Mouse (Mus musculus) small intestine, adult 2 months (tissue): ENCODE results near the gene Itga8.

Experiments used
- CTCF ChIP-seq: fragments of 200-500 bp; IDR thresholded peaks from 2 replicates; pipeline ENCODE4 v1.5.1; 2012; ENCODE audit warnings: low read depth, mild to moderate bottlenecking, control low read depth, inconsistent platforms, low read length, moderate library complexity, mixed read lengths; ENCODE audit not compliant: insufficient replicate concordance, insufficient read length; ENCODE audit errors: extremely low read depth
- POLR2A ChIP-seq: fragments of 200-500 bp; IDR thresholded peaks from 2 replicates; pipeline ENCODE4 v1.6.1; 2012; ENCODE audit warnings: low read depth, mild to moderate bottlenecking, control low read depth, inconsistent platforms, low read length, moderate library complexity

DNA sequence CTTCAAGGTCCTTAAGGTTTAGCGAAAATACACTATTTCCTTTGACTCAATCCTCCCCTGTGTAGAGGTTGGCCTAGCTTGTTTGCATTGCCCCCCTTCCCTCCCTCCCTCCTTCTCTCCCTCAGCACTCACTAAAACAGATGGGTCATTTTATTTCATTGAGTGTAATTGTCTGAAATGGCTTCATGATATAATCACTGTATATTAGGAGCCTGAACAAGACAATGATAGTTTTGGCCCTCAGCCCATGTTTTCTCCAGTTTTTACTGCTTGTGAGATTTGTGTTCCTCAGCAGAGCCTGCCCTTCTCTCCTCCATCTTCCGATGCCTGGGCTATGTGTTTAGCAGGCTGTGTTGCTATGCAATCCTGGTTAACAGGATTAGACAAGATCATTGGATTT is 80.1 kb downstream of the Itga8 start:
- TF ChIP-seq CTCF (no peak), POLR2A (no peak)
